Mouse (Mus musculus) bone marrow, adult 2 months (tissue): ENCODE results near the gene Agpat2.

ENCODE experiments used
- CTCF ChIP-seq: fragments of 200-500 bp; IDR thresholded peaks from 2 replicates; pipeline ENCODE4 v1.5.1; 2011; ENCODE audit warnings: low read length, control low read depth; ENCODE audit not compliant: control insufficient read depth, insufficient read depth
- POLR2A ChIP-seq: fragments of 200-500 bp; IDR thresholded peaks from 2 replicates; pipeline ENCODE4 v1.6.1; 2011; ENCODE audit warnings: low read depth, mild to moderate bottlenecking, control low read depth, low read length, borderline replicate concordance; ENCODE audit not compliant: control insufficient read depth

GRCm38 (mm10) chr2:26589284-26589683, 14.9 kb downstream of the Agpat2 start:
- no peak for TF ChIP-seq POLR2A
- TF ChIP-seq CTCF = no peak
